Mouse (Mus musculus): ENCODE data around the gene Disp1. TPM values are rescaled to one million over a fixed set of nuclear protein-coding genes. Genes with fewer than 3 reads are reported as not detected.

The Disp1 gene
- polyA plus RNA-seq, 1 experiment from 2014 or later = 12.3 TPM

Small RNA genes lying within 50 kb of the gene (microRNA-seq; reads per million reads assigned to microRNA genes)
- not detected for gene Gm24975

Other genes starting within 250 kb of the Disp1 start
- 28.3 and 30.0 TPM in 2 replicates for gene Aida, start 75.1 kb upstream of the Disp1 start, polyA plus RNA-seq (2014; fragmentation: Nextera tagmentation; extraction: Ambion mirVana)
- 47.0 and 48.1 TPM in 2 replicates for gene Brox, start 75.7 kb upstream of the Disp1 start, polyA plus RNA-seq (2014; fragmentation: Nextera tagmentation; extraction: Ambion mirVana)
- 106 and 120 TPM in 2 replicates for gene Mia3, start 148.0 kb upstream of the Disp1 start, polyA plus RNA-seq (2014; fragmentation: Nextera tagmentation; extraction: Ambion mirVana)
- 23.2 and 24.7 TPM in 2 replicates for gene Taf1a, start 167.5 kb upstream of the Disp1 start, polyA plus RNA-seq (2014; fragmentation: Nextera tagmentation; extraction: Ambion mirVana)
- 0.10 and 0.14 TPM in 2 replicates for gene Hhipl2, start 196.7 kb upstream of the Disp1 start, polyA plus RNA-seq (2014; fragmentation: Nextera tagmentation; extraction: Ambion mirVana)